Mouse (Mus musculus): ENCODE data around the gene Tmpo. TPM values are rescaled to one million over a fixed set of nuclear protein-coding genes. Genes with fewer than 3 reads are reported as not detected.

Gene Tmpo
- polyA plus RNA-seq, 1 experiment = 204 TPM

DNA sequence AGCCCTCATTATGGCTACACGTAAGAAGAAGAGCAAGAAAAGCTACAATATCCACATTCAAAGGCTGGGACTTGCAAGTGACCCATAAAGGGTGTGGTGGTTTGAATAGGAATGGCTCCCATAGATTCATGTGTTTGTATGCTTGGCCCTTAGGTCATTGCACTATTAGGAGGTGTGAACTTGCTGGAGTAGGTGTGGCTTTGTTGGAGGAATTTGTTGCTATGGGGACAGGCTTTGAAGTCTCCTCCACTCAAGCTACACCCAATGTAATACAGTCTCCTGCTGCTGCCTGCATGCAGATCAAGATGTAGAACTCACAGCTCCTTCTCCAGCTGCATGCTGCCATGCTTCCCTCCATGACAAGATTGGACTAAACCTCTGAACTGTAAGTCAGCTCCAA lies 49.5 kb downstream of the Tmpo start:
- no peak overlapping the region for H3K27ac ChIP-seq (ENCODE audit: insufficient read depth, low read depth, low read length)
- no peak for TF ChIP-seq CTCF (IDR thresholded peaks at IDR 0.05; ENCODE audit: insufficient read depth, low read depth, low read length)
- WGBS = 89% methylated on average over 1 of the region's 1 CpGs
- no peaks in the 10 kb centered on the region for H3K4me1 ChIP-seq (ENCODE audit: control insufficient read depth, insufficient read depth, low read length)
- H3K4me3 ChIP-seq (ENCODE audit: insufficient read depth, low read depth, low read length) = no peak overlapping the region

- Histone ChIP-seq H3K4me3 (ENCODE audit: insufficient read depth, low read depth, low read length) (no peak overlapping the region), H3K27ac (ENCODE audit: insufficient read depth, low read depth, low read length) (no peak overlapping the region), H3K4me1 (ENCODE audit: control insufficient read depth, insufficient read depth, low read length) (no peaks in the 10 kb centered on the region)
- WGBS = 91% methylated on average over 3 of the region's 3 CpGs
- TF ChIP-seq POLR2A (IDR thresholded peaks at IDR 0.05; ENCODE audit: insufficient read depth, low read depth, low read length) (no peak), CTCF (IDR thresholded peaks at IDR 0.05; ENCODE audit: insufficient read depth, low read depth, low read length) (no peak)
Measured at GRCm38 (mm10) chr10:91130792-91131191, 50.3 kb downstream of the Tmpo start.

- 40% methylated on average over 1 of the region's 1 CpGs for WGBS
- no peak for TF ChIP-seq CTCF (IDR thresholded peaks at IDR 0.05; ENCODE audit: insufficient read depth, low read depth, low read length)
- Histone ChIP-seq H3K27ac (ENCODE audit: insufficient read depth, low read depth, low read length) (no peak overlapping the region), H3K4me1 (ENCODE audit: control insufficient read depth, insufficient read depth, low read length) (peaks cover 2% of the 10 kb centered on the region), H3K4me3 (ENCODE audit: insufficient read depth, low read depth, low read length) (no peak overlapping the region)
Measured at GRCm38 (mm10) chr10:91128551-91129160, 52.5 kb downstream of the Tmpo start.

DNA sequence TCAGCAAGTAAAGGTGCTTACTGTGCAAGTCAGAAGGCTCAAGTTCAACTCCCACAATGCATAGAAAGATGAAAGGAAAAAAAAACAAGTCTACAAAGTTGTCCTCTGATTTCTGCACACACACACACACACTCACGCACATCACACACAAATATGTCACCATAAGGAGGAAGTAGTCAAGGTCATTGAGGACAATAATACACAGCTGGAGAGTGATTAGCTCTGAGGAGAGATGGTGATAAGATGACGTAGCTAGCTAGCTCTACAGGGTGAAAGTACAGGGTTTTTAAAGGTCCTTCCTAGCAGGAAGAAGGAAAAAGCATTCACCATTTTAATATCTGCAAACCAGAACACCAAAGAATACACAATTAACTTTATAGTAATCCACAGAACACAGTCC lies 53.7 kb downstream of the Tmpo start:
- no peak for TF ChIP-seq CTCF (IDR thresholded peaks at IDR 0.05; ENCODE audit: insufficient read depth, low read depth, low read length)
- TF ChIP-seq POLR2A (IDR thresholded peaks at IDR 0.05; ENCODE audit: insufficient read depth, low read depth, low read length) = no peak
- H3K4me3 ChIP-seq (ENCODE audit: insufficient read depth, low read depth, low read length) = no peak overlapping the region
- 80% methylated on average over 2 of the region's 2 CpGs for WGBS
- no peak overlapping the region for H3K27ac ChIP-seq (ENCODE audit: insufficient read depth, low read depth, low read length)
- peaks cover 2% of the 10 kb centered on the region for H3K4me1 ChIP-seq (ENCODE audit: control insufficient read depth, insufficient read depth, low read length)

DNA sequence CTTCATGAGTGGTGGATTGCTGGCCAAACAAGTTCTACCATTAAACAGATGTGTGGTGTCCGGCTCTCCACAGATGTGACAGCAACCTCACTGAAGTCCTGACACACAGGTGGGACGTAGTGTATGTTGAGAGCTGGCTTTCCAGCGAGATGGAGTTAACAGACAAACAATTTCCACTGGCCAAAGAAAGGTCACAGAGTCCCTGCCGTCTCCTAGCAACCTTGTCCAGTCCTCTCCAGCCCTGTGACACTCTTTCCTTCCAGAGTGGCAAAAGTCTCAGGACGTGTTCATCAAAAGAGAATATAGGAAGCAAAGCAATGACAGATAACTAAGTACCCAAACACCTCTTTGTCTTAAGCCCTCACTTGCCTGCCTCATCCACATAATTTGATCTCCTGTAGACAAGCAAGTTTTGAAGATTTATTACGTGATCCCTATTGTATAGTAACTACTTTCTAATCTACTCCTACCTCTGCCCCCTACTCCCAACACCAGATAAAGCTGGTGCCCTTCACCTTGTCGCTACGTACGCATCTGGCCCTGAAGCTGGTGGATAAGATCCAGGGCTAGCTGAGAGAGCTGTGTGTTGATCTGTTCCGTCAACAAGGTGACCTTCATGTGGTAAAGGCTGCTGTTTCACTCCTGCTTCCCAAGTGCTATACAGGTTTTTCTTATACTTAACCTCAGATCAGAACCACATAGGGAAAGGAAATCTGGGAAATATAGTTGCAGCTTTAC lies 54.3 kb downstream of the Tmpo start:
- WGBS = 87% methylated on average over 10 of the region's 10 CpGs
- H3K27ac ChIP-seq (ENCODE audit: insufficient read depth, low read depth, low read length) = no peak overlapping the region
- H3K4me3 ChIP-seq (ENCODE audit: insufficient read depth, low read depth, low read length) = no peak overlapping the region
- TF ChIP-seq CTCF (IDR thresholded peaks at IDR 0.05; ENCODE audit: insufficient read depth, low read depth, low read length) = no peak
- no peak for TF ChIP-seq POLR2A (IDR thresholded peaks at IDR 0.05; ENCODE audit: insufficient read depth, low read depth, low read length)
- H3K4me1 ChIP-seq (ENCODE audit: control insufficient read depth, insufficient read depth, low read length) = peaks cover 2% of the 10 kb centered on the region

- Histone ChIP-seq H3K4me3 (ENCODE audit: insufficient read depth, low read depth, low read length) (peak within 1 kb of the TSS; percentile 94), H3K27ac (ENCODE audit: insufficient read depth, low read depth, low read length) (peak within 1 kb of the TSS; percentile 93), H3K4me1 (ENCODE audit: control insufficient read depth, insufficient read depth, low read length) (peaks cover 2% of the 10 kb centered on the region)
- 10% methylated on average over 59 of the region's 59 CpGs for WGBS
- TF ChIP-seq CTCF (IDR thresholded peaks at IDR 0.05; ENCODE audit: insufficient read depth, low read depth, low read length) (no peak), POLR2A (IDR thresholded peaks at IDR 0.05; ENCODE audit: insufficient read depth, low read depth, low read length) (peak; percentile 100)
Measured at GRCm38 (mm10) chr10:91123828-91124822, 57.0 kb downstream of the Tmpo start, which contains the start of gene Slc25a3. Gene Slc25a3 (minus strand): TSS chr10:91124059.

GRCm38 (mm10) chr10:91123281-91123827 lies 57.8 kb downstream of the Tmpo start:
- WGBS = under 1% methylated on average over 44 of the region's 44 CpGs
- Histone ChIP-seq H3K4me1 (ENCODE audit: control insufficient read depth, insufficient read depth, low read length) (peaks cover 2% of the 10 kb centered on the region), H3K27ac (ENCODE audit: insufficient read depth, low read depth, low read length) (peak overlapping the region; percentile 93), H3K4me3 (ENCODE audit: insufficient read depth, low read depth, low read length) (peak overlapping the region; percentile 94)
- TF ChIP-seq POLR2A (IDR thresholded peaks at IDR 0.05; ENCODE audit: insufficient read depth, low read depth, low read length) (no peak), CTCF (IDR thresholded peaks at IDR 0.05; ENCODE audit: insufficient read depth, low read depth, low read length) (no peak)

- H3K27ac ChIP-seq (ENCODE audit: insufficient read depth, low read depth, low read length) = no peak overlapping the region
- TF ChIP-seq CTCF (IDR thresholded peaks at IDR 0.05; ENCODE audit: insufficient read depth, low read depth, low read length) (no peak), POLR2A (IDR thresholded peaks at IDR 0.05; ENCODE audit: insufficient read depth, low read depth, low read length) (no peak)
- 5% methylated on average over 6 of the region's 6 CpGs for WGBS
Measured at GRCm38 (mm10) chr10:91122646-91123045, 58.5 kb downstream of the Tmpo start.

More at GRCm38 (mm10) chr10:91122646-91123045, 58.5 kb downstream of the Tmpo start:
- Histone ChIP-seq H3K4me1 (ENCODE audit: control insufficient read depth, insufficient read depth, low read length) (peaks cover 2% of the 10 kb centered on the region), H3K4me3 (ENCODE audit: insufficient read depth, low read depth, low read length) (no peak overlapping the region)
